Mouse (Mus musculus) liver, embryonic 14.5 days (tissue): Measurements from ENCODE around the gene Sbk1. TPM values are rescaled to one million over a fixed set of nuclear protein-coding genes. Genes with fewer than 3 reads are reported as not detected.

ENCODE experiments used
- ATAC-seq: fragments of 200-750 bp; cut with Nextera tagmentation; 2 replicates; pipeline ENCODE4 v1.8.0; 2017; ENCODE audit warnings: moderate number of reproducible peaks, mild to moderate bottlenecking, moderate library complexity; ENCODE audit not compliant: insufficient read depth
- DNase-seq, 3 experiments: peaks; one replicate each; pipeline ENCODE4 v3.0.0-alpha.2; 2012 to 2013; ENCODE audit warnings: low read depth in 3 of 3, low spot score in 3 of 3
- H3K27ac ChIP-seq: fragments of 300-500 bp; sonication (generic); 2 replicates; pipeline ENCODE4 v1.5.1; 2014; ENCODE audit warnings: moderate library complexity, mild to moderate bottlenecking, control low read depth, inconsistent platforms
- H3K27me3 ChIP-seq: fragments of 300-500 bp; sonication (generic); 2 replicates; pipeline ENCODE4 v1.6.1; 2014; ENCODE audit warnings: mild to moderate bottlenecking, low read length, moderate library complexity; ENCODE audit not compliant: control insufficient read depth, insufficient read depth
- H3K36me3 ChIP-seq: fragments of 300-500 bp; sonication (generic); replicated peaks from 2 replicates; pipeline ENCODE4 v1.6.1; 2014; ENCODE audit warnings: low read depth; ENCODE audit not compliant: control insufficient read depth, insufficient read depth
- H3K4me1 ChIP-seq, 2 experiments: fragments of 200-500 bp in 1 of 2; fragments of 300-500 bp in 1 of 2; sonication (generic) in 1 of 2; replicated peaks; 2 replicates each; pipeline ENCODE4 v1.6.1; 2012 to 2014; ENCODE audit warnings: antibody characterized with exemption in 1 of 2, inconsistent platforms in 1 of 2, low read length in 1 of 2; ENCODE audit not compliant: control insufficient read depth in 2 of 2, insufficient read depth in 2 of 2
- H3K4me2 ChIP-seq: fragments of 300-500 bp; sonication (generic); 2 replicates; pipeline ENCODE4 v1.6.1; 2014; ENCODE audit warnings: low read depth, mild to moderate bottlenecking, control low read depth, moderate library complexity
- H3K4me3 ChIP-seq, 2 experiments: fragments of 200-500 bp in 1 of 2; fragments of 300-500 bp in 1 of 2; sonication (generic) in 1 of 2; 2 replicates each; pipeline ENCODE4 v1.5.1; 2012 to 2014; ENCODE audit warnings: low read depth in 2 of 2, low read length in 2 of 2, mild to moderate bottlenecking in 2 of 2, control low read depth in 1 of 2, inconsistent platforms in 1 of 2, moderate library complexity in 1 of 2; ENCODE audit not compliant: insufficient read depth in 1 of 2
- H3K9ac ChIP-seq: fragments of 300-500 bp; sonication (generic); replicated peaks from 2 replicates; pipeline ENCODE4 v1.6.1; 2014; ENCODE audit warnings: mild to moderate bottlenecking, control low read depth, moderate library complexity
- H3K9me3 ChIP-seq: fragments of 300-500 bp; sonication (generic); 2 replicates; pipeline ENCODE4 v1.6.1; 2016; ENCODE audit warnings: low read length, mixed read lengths; ENCODE audit not compliant: control insufficient read depth
- CTCF ChIP-seq: IDR thresholded peaks from 2 replicates; pipeline ENCODE4 v1.5.1; 2016; ENCODE audit warnings: antibody characterized with exemption, low read depth, control low read depth
- EP300 ChIP-seq: IDR thresholded peaks from 2 replicates; pipeline ENCODE4 v1.6.1; 2016; ENCODE audit warnings: antibody characterized with exemption, low read depth
- WGBS: fragments of 180-500 bp; shearing (Covaris S2); extraction: QIAGEN DNeasy Blood & Tissue Kit; methylation state at CpG from one replicate; pipeline ENCODE4 v1.1.7; 2014; ENCODE audit not compliant: insufficient replicate concordance; 5-methylcytosine and 5-hydroxymethylcytosine counted together
- polyA plus RNA-seq, 2 experiments: library from polyadenylated mRNA; depleted of rRNA in 1 of 2; stranded (reverse) in 1 of 2; unstranded in 1 of 2; fragments of >200 nt; fragmentation: Nextera tagmentation in 1 of 2; extraction: Ambion mirVana in 1 of 2; gene quantifications; 2 replicates each; pipeline versions ENCODE4 v1.2.1 to v1.2.3; 2012 to 2014

Sbk1 gene
- polyA plus RNA-seq, 2 experiments, result 0.86 to 0.90 TPM

DNA sequence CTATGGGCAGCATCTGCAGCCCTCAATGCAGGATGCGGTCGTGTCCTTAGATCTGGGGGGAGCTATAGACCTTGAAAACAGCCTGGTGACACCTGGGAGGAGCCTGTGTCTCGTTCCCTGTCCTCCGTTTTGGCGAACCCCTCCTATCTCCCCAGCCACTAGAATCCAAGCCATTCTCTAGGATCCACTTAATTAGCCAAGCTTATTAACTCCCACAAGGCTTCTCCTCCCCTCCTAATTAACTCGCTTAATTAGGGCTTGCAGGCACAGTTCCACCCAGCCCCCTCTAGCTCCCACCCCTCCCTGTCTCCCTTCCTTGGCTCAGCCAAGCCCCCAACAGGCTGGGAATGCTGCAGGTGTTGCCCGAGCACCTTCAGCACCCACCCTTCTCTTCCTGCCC, 8.5 kb upstream of the Sbk1 start:
- Histone ChIP-seq H3K4me1 (peaks cover 10 to 15% of the 10 kb centered on the region in 2 experiments), H3K4me2 (no peak overlapping the region), H3K27me3 (no peaks in the 10 kb centered on the region), H3K4me3 (no peak overlapping the region), H3K27ac (no peak overlapping the region), H3K36me3 (no peaks in the 10 kb centered on the region), H3K9ac (no peak overlapping the region), H3K9me3 (no peaks in the 10 kb centered on the region)
- 24% methylated on average over 7 of the region's 7 CpGs for WGBS
- DNase-seq (no peak), ATAC-seq (no peak)
- no peak for TF ChIP-seq EP300
- no peak for TF ChIP-seq CTCF

DNA sequence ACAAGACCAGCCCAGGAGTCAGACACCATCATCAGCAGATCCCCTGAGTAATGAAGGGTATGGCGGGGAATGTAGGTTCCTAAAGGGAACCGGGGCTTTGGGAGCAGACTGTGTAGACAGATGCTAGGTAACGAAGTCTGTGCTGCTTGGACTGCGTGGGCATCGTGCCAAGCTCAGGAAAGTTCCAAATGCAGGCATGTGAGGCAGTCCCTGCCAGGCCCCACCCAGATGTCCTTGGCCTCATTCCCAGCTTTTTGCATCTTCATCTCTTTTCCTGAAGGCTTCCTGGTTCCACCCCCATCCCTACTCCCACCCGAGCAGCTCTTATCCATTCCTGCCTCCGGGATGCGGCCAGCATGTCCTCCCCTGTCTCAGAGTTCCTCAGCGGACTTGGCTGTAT, 6.5 kb upstream of the Sbk1 start:
- TF ChIP-seq CTCF (no peak), EP300 (no peak)
- DNase-seq, result no peak
- no peak overlapping the region for H3K27ac ChIP-seq
- ATAC-seq, result no peak
- no peaks in the 10 kb centered on the region for H3K36me3 ChIP-seq
- no peak overlapping the region for H3K4me2 ChIP-seq
- H3K4me1 ChIP-seq, result peaks cover 10 to 14% of the 10 kb centered on the region in 2 experiments
- no peak overlapping the region for H3K4me3 ChIP-seq
- H3K27me3 ChIP-seq, result peaks cover 4% of the 10 kb centered on the region
- H3K9me3 ChIP-seq, result no peaks in the 10 kb centered on the region
- no peak overlapping the region for H3K9ac ChIP-seq
- WGBS, result 55% methylated on average over 9 of the region's 9 CpGs

DNA sequence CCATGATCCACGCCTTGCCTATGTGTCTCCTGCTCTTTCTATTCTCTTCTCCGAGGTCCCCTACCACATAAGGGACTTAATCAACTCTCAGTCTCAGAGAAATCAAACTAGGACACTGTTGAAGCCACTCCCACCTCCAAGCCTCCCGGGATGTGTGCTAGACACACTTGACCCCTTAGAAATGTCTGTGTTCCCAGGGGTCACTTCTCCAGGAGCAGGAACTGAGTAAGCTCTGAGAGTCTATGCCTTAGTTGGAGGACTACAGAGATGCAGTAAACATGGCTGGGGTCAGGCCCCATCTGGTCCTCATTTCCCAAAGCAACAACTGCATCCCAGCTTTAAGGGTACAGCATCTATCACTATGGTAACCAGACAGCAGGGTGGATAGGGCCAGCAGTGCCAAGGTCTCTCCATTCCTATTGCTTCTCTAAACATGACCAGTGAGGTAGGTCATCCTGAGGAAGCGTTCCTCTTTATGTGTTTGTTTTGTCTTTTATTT, 6.0 kb upstream of the Sbk1 start:
- peaks cover 9% of the 10 kb centered on the region for H3K27me3 ChIP-seq
- no peak for ATAC-seq
- no peak overlapping the region for H3K9ac ChIP-seq
- no peaks in the 10 kb centered on the region for H3K9me3 ChIP-seq
- no peak overlapping the region for H3K4me2 ChIP-seq
- H3K4me1 ChIP-seq, result peaks cover 8 to 9% of the 10 kb centered on the region in 2 experiments
- TF ChIP-seq EP300 (no peak), CTCF (no peak)
- 57% methylated on average over 4 of the region's 4 CpGs for WGBS
- H3K36me3 ChIP-seq, result no peaks in the 10 kb centered on the region
- DNase-seq, result no peak
- no peak overlapping the region for H3K27ac ChIP-seq
- no peak overlapping the region for H3K4me3 ChIP-seq

GRCm38 (mm10) chr7:126267606-126268005, 4.8 kb upstream of the Sbk1 start:
- Histone ChIP-seq H3K27me3 (peaks cover 20% of the 10 kb centered on the region), H3K9me3 (no peaks in the 10 kb centered on the region), H3K36me3 (no peaks in the 10 kb centered on the region), H3K9ac (no peak overlapping the region), H3K4me3 (no peak overlapping the region), H3K4me1 (no peaks in the 10 kb centered on the region), H3K4me2 (no peak overlapping the region), H3K27ac (no peak overlapping the region)
- TF ChIP-seq CTCF (no peak), EP300 (no peak)
- ATAC-seq, result no peak
- DNase-seq, result no peak
- WGBS, result 49% methylated on average over 8 of the region's 8 CpGs

DNA sequence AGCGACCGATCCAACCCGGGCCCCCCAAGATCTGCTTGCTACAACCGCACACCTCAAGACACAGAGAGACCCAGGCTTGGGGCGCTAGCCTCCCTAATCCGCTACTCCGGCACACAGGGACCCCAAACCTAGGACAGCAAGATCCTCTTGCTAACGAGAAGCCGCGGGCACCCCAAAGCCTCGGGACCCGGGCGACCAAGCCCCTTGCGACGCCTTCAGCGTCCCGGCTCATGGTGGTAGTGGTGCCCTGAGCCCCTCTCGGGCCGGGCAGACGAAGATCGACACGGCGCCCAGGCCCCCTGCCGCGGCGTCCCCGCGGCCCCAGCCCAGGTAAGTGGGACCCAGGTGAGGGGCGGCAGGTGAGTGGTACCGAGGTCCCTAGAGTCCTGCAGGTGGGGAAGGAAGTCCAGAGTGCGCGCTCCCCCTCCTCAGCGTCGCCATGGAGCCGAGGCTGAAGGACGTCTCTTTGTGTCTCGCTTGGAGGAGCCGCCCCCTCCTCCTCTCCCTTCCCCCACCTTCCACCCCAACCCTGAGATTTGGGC, 422 bp downstream of the Sbk1 start:
- TF ChIP-seq CTCF, result no peak
- TF ChIP-seq EP300, result no peak
- ATAC-seq, result no peak
- peak overlapping the region; percentile 80 for H3K4me2 ChIP-seq
- 0% methylated on average over 37 of the region's 38 CpGs for WGBS
- H3K4me3 ChIP-seq, result peak overlapping the region; percentile 51 to 58
- H3K36me3 ChIP-seq, result no peaks in the 10 kb centered on the region
- H3K27me3 ChIP-seq, result peaks cover 38% of the 10 kb centered on the region
- no peak for DNase-seq
- no peak overlapping the region for H3K27ac ChIP-seq
- H3K4me1 ChIP-seq, result peaks cover 0 to 10% of the 10 kb centered on the region in 2 experiments
- no peaks in the 10 kb centered on the region for H3K9me3 ChIP-seq
- peak overlapping the region; percentile 28 for H3K9ac ChIP-seq
